Mouse (Mus musculus) central nervous system, embryonic 14 days (tissue): ENCODE results near the gene Hspa4. TPM values are rescaled to one million over a fixed set of nuclear protein-coding genes. Genes with fewer than 3 reads are reported as not detected.

Source experiments
- polyA plus RNA-seq: library from polyadenylated mRNA; depleted of rRNA; stranded (reverse); fragments of >200 nt; gene quantifications from 2 replicates; pipeline ENCODE4 v1.2.3, GENCODE M21; 2012; rRNA removed

The Hspa4 gene
- polyA plus RNA-seq, result 80.5 and 86.7 TPM in 2 replicates

GRCm38 (mm10) chr11:53300330-53301166 is at the start of gene Hspa4:
Hspa4 (minus strand) TSS chr11:53300457.

GRCm38 (mm10) chr11:53324512-53324968 is 24.3 kb upstream of the Hspa4 start, which contains the start of gene Zcchc10:
Zcchc10 (plus strand) TSS chr11:53324679.

Other genes with a start within 250 kb of the Hspa4 start
- gene Zcchc10, start 24.2 kb upstream of the Hspa4 start, polyA plus RNA-seq, result 10.5 and 11.4 TPM in 2 replicates
- 53.7 and 61.3 TPM in 2 replicates for gene Aff4, start 50.4 kb upstream of the Hspa4 start, polyA plus RNA-seq
- gene Leap2, start 122.7 kb upstream of the Hspa4 start, polyA plus RNA-seq, result 0.25 TPM in 1 of 2 replicates, not detected in the other
- 288 and 294 TPM in 2 replicates for gene Uqcrq, start 130.4 kb upstream of the Hspa4 start, polyA plus RNA-seq
- gene Gdf9, start 130.6 kb upstream of the Hspa4 start, polyA plus RNA-seq, result 2.4 and 2.6 TPM in 2 replicates
- 0.06 and 0.25 TPM in 2 replicates for gene Gm10447, start 156.7 kb upstream of the Hspa4 start, polyA plus RNA-seq
- gene Shroom1, start 156.7 kb upstream of the Hspa4 start, polyA plus RNA-seq, result 2.3 and 4.0 TPM in 2 replicates
- gene Gm9837, start 170.0 kb upstream of the Hspa4 start, polyA plus RNA-seq, result not detected in 2 replicates
- gene Gm9945, start 179.7 kb upstream of the Hspa4 start, polyA plus RNA-seq, result not detected in 2 replicates
- 0.81 and 1.2 TPM in 2 replicates for gene Sowaha, start 179.8 kb upstream of the Hspa4 start, polyA plus RNA-seq
- gene Sept8, start 218.8 kb upstream of the Hspa4 start, polyA plus RNA-seq, result 38.6 and 46.0 TPM in 2 replicates